Mouse (Mus musculus): ENCODE data around the gene Slc30a10. TPM values are rescaled to one million over a fixed set of nuclear protein-coding genes. Genes with fewer than 3 reads are reported as not detected.

Slc30a10 gene
- total RNA-seq (2021) = not detected
- long read RNA-seq, experiment 1 = 0 reads
- long read RNA-seq, experiment 2 = 0 reads

GRCm38 (mm10) chr1:185454575-185454954, at the start of gene Slc30a10:
Gene Slc30a10 (plus strand): TSS chr1:185454848.
- intact Hi-C loops (cut with DNase I) = no loop called here
- no peak for DNase-seq

GRCm38 (mm10) chr1:185405921-185406320, 48.7 kb upstream of the Slc30a10 start:
- intact Hi-C loops (cut with DNase I) = no loop called here

GRCm38 (mm10) chr1:185409831-185410230, 44.8 kb upstream of the Slc30a10 start:
- intact Hi-C loops (cut with DNase I) = no loop called here

More at GRCm38 (mm10) chr1:185405921-185406320, 48.7 kb upstream of the Slc30a10 start:
- no peak for DNase-seq

GRCm38 (mm10) chr1:185418011-185418410, 36.6 kb upstream of the Slc30a10 start:
- DNase-seq = no peak
- intact Hi-C loops (cut with DNase I) = loop anchor here (5.0 kb wide), 1 partner anchor 36 kb away; no protein-coding TSS in a partner anchor

More at GRCm38 (mm10) chr1:185409831-185410230, 44.8 kb upstream of the Slc30a10 start:
- DNase-seq = no peak

- intact Hi-C loops (cut with DNase I) = loop anchor here (5.0 kb wide), 1 partner anchor 38 kb away; no protein-coding TSS in a partner anchor
Observed at GRCm38 (mm10) chr1:185419805-185420204, 34.8 kb upstream of the Slc30a10 start.

GRCm38 (mm10) chr1:185420776-185421175, 33.9 kb upstream of the Slc30a10 start:
- intact Hi-C loops (cut with DNase I) = no loop called here
- no peak for DNase-seq

More at GRCm38 (mm10) chr1:185419805-185420204, 34.8 kb upstream of the Slc30a10 start:
- DNase-seq = no peak

GRCm38 (mm10) chr1:185426583-185426982, 28.1 kb upstream of the Slc30a10 start:
- intact Hi-C loops (cut with DNase I) = no loop called here

GRCm38 (mm10) chr1:185430488-185430887, 24.2 kb upstream of the Slc30a10 start:
- intact Hi-C loops (cut with DNase I) = no loop called here
- DNase-seq = no peak

More at GRCm38 (mm10) chr1:185426583-185426982, 28.1 kb upstream of the Slc30a10 start:
- DNase-seq = no peak

- no peak for DNase-seq
- intact Hi-C loops (cut with DNase I) = no loop called here
Observed at GRCm38 (mm10) chr1:185431245-185431997, 23.2 kb upstream of the Slc30a10 start.

- no peak for DNase-seq
- intact Hi-C loops (cut with DNase I) = no loop called here
Observed at GRCm38 (mm10) chr1:185431998-185432317, 22.7 kb upstream of the Slc30a10 start.

- no peak for DNase-seq
- intact Hi-C loops (cut with DNase I) = no loop called here
Observed at GRCm38 (mm10) chr1:185433112-185433511, 21.5 kb upstream of the Slc30a10 start.

- DNase-seq = no peak
- intact Hi-C loops (cut with DNase I) = loop anchor here (5.0 kb wide), 1 partner anchor 63 kb away; no protein-coding TSS in a partner anchor
Observed at GRCm38 (mm10) chr1:185438841-185439580, 15.6 kb upstream of the Slc30a10 start.

GRCm38 (mm10) chr1:185441703-185442472, 12.8 kb upstream of the Slc30a10 start:
- DNase-seq = no peak
- intact Hi-C loops (cut with DNase I) = no loop called here

GRCm38 (mm10) chr1:185448936-185449335, 5.7 kb upstream of the Slc30a10 start:
- intact Hi-C loops (cut with DNase I) = no loop called here
- no peak for DNase-seq

GRCm38 (mm10) chr1:185449727-185450126, 4.9 kb upstream of the Slc30a10 start:
- no peak for DNase-seq
- intact Hi-C loops (cut with DNase I) = no loop called here

GRCm38 (mm10) chr1:185451077-185451476, 3.6 kb upstream of the Slc30a10 start:
- intact Hi-C loops (cut with DNase I) = no loop called here
- no peak for DNase-seq

- intact Hi-C loops (cut with DNase I) = no loop called here
- DNase-seq = no peak
Observed at GRCm38 (mm10) chr1:185451495-185451894, 3.2 kb upstream of the Slc30a10 start.

- no peak for DNase-seq
- intact Hi-C loops (cut with DNase I) = no loop called here
Observed at GRCm38 (mm10) chr1:185452461-185452860, 2.2 kb upstream of the Slc30a10 start.

- intact Hi-C loops (cut with DNase I) = no loop called here
- no peak for DNase-seq
Observed at GRCm38 (mm10) chr1:185454144-185454543, 504 bp upstream of the Slc30a10 start.

GRCm38 (mm10) chr1:185454955-185455701, 480 bp downstream of the Slc30a10 start:
- peak in 1 of 2 experiments; percentile 20 for DNase-seq

More at GRCm38 (mm10) chr1:185454955-185455701, 480 bp downstream of the Slc30a10 start:
- intact Hi-C loops (cut with DNase I) = no loop called here
